Mouse (Mus musculus) ES-E14 (cell line): ENCODE measurements around the gene Plscr3. TPM values are rescaled to one million over a fixed set of nuclear protein-coding genes. Genes with fewer than 3 reads are reported as not detected.
"Not testable (repeated sequence)": the region's sequence is repeated elsewhere in the genome, so short reads cannot be mapped to it uniquely, and the experiment has no call there.

Experiments
- DNase-seq: peaks from one replicate; pipeline ENCODE4 v3.0.0-alpha.2; 2013; ENCODE audit warnings: low read depth, low spot score
- H3K27ac ChIP-seq: 2 replicates; pipeline ENCODE4 v1.5.1; 2012; ENCODE audit warnings: low read depth, mild to moderate bottlenecking, low read length, moderate library complexity, mixed read lengths; ENCODE audit not compliant: poor library complexity, insufficient read depth, severe bottlenecking
- H3K36me3 ChIP-seq: 2 replicates; pipeline ENCODE4 v1.6.1; 2012; ENCODE audit warnings: mild to moderate bottlenecking, low read length, moderate library complexity, mixed read lengths; ENCODE audit not compliant: control insufficient read depth, poor library complexity, insufficient read depth, severe bottlenecking
- H3K4me1 ChIP-seq, 2 experiments: fragments of 150-350 bp in 1 of 2; sonication (generic) in 1 of 2; 2 replicates each; pipeline ENCODE4 v1.6.1; 2012; ENCODE audit warnings: low read length in 2 of 2, mild to moderate bottlenecking in 1 of 2, mixed read lengths in 1 of 2; ENCODE audit not compliant: control insufficient read depth in 2 of 2, insufficient read depth in 2 of 2, poor library complexity in 1 of 2
- H3K4me3 ChIP-seq, 2 experiments: fragments of 150-350 bp in 1 of 2; sonication (generic) in 1 of 2; 2 replicates each; pipeline ENCODE4 v1.5.1; 2012; ENCODE audit warnings: low read length in 2 of 2, low read depth in 1 of 2, mild to moderate bottlenecking in 1 of 2, mixed read lengths in 1 of 2; ENCODE audit not compliant: insufficient read depth in 1 of 2, poor library complexity in 1 of 2, severe bottlenecking in 1 of 2
- H3K9ac ChIP-seq: 2 replicates; pipeline ENCODE4 v1.6.1; 2012; ENCODE audit warnings: low read depth, mild to moderate bottlenecking, low read length, mixed read lengths; ENCODE audit not compliant: poor library complexity, insufficient read depth, severe bottlenecking
- H3K9me3 ChIP-seq: fragments of 150-350 bp; sonication (generic); 2 replicates; pipeline ENCODE4 v1.6.1; 2012; ENCODE audit warnings: low read depth, mild to moderate bottlenecking, low read length; ENCODE audit not compliant: control insufficient read depth, insufficient read depth
- CHD2 ChIP-seq: IDR thresholded peaks from 2 replicates; pipeline ENCODE4 v1.6.1; 2014; ENCODE audit warnings: mild to moderate bottlenecking, low read depth, low read length, inconsistent platforms
- HCFC1 ChIP-seq: IDR thresholded peaks from 2 replicates; pipeline ENCODE4 v1.6.1; 2012; ENCODE audit warnings: low read length, inconsistent platforms, borderline replicate concordance; ENCODE audit not compliant: insufficient read depth
- MAFK ChIP-seq: IDR thresholded peaks from 2 replicates; pipeline ENCODE4 v1.6.1; 2014; ENCODE audit warnings: mild to moderate bottlenecking, low read depth, low read length, inconsistent platforms; ENCODE audit not compliant: insufficient read depth
- ZC3H11A ChIP-seq: IDR thresholded peaks from 2 replicates; pipeline ENCODE4 v1.6.1; 2012; ENCODE audit warnings: low read depth, mild to moderate bottlenecking, inconsistent platforms, low read length, borderline replicate concordance
- ZNF384 ChIP-seq: IDR thresholded peaks from 2 replicates; pipeline ENCODE4 v1.6.1; 2012; ENCODE audit warnings: low read depth, low read length, inconsistent platforms
- in situ Hi-C, 2 experiments: fragments of 600-800 bp; cut with MboI; formaldehyde crosslinking; loops; one replicate each; pipeline ENCODE4 v1.15.1; 2025; ENCODE audit warnings: low sequenced_read_pairs in 2 of 2, inconsistent platforms in 1 of 2; ENCODE audit not compliant: unreplicated experiment in 2 of 2
- total RNA-seq: library from RNA; depleted of rRNA; stranded (reverse); fragments of 300-350 nt; gene quantifications from 2 replicates; pipeline ENCODE4 v1.2.3, GENCODE M21; 2012

The Plscr3 gene
- total RNA-seq, 1 experiment: 7.2 TPM

DNA sequence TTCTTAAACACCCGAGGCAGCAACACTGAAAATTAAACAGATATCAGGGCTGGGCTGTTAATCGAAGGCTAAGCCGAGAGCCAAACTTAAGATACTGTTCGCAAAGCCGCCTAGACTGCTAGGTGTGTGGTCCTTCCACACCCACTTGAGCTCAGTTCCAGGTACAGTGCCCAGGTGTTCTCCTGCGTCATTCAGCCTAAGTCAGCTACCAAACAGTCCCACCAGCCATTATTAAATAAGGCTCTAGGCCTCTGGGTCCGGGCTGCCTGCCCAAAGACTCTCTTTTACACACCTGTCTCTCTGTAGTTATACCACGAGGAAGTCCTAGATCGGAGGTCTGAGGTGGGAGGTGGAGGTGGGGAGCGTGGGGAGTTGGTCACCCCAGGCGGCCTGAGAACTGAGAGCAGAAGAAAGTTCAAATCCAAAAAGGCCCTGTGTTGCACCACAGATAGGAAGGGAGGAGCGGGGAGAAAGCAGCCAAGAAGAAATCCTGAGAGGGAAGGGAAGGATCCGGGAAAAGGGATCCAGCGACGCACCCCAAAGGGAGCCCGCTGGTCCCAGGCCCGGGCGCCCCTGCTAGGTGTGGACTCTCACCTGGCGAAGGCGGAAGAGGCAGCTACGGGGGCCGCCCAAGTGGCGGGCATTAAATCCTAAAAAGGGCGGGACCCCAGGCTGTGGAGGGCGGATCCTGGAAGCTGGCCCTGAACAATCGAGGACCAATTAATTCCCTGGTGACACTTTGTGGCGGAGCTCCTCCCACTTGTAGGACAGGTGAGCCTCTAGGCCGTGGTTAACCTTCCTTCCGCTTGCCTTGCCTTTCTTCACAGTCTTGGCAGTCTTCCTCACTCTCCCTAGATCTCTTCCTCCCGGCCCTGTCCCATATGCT is 12.2 kb downstream of the Plscr3 start, which contains the start of gene Tnk1:
Gene Tnk1, minus strand, starts transcription at position 618 of the 886 bp plus-strand sequence.
- Histone ChIP-seq H3K4me1 (peaks cover 4 to 14% of the 10 kb centered on the region in 2 experiments; a peak in 2 of 4 replicates), H3K4me3 (peak within 1 kb of the TSS; percentile 53 to 65), H3K27ac (no peak within 1 kb of the TSS), H3K9me3 (no peaks in the 10 kb centered on the region), H3K36me3 (peaks cover 4% of the 10 kb centered on the region; the same call in 1 of the 2 replicates), H3K9ac (peak within 1 kb of the TSS; percentile 67)
- no peak for TF ChIP-seq ZNF384
- no peak for TF ChIP-seq ZC3H11A
- TF ChIP-seq MAFK: no peak
- no peak for TF ChIP-seq CHD2
- no peak for TF ChIP-seq HCFC1
- DNase-seq: no peak
- in situ Hi-C loops: no loop called here

DNA sequence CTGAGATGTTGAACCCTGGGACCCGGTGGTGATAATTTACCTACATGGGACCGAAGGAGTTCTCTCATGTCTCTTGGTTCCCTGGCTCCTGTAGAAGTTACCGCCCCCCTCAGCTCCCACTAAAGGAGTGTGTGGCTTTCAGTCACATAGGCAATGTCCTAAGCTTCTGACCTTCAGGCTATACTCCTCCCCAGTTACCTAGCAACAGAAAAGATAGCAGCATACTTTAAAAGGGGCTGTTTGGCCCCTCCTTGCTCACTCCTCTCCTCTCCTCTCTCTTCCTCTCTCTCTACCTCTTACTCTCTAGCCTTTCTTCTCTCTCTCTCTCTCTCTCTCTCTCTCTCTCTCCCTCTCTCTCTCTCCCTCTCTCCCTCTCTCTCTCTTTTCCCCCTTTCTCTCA is 17.6 kb downstream of the Plscr3 start:
- H3K4me3 ChIP-seq, H3K36me3 ChIP-seq, H3K4me1 ChIP-seq, in situ Hi-C loops, H3K9me3 ChIP-seq, H3K9ac ChIP-seq, DNase-seq, H3K27ac ChIP-seq: not testable (repeated sequence)

- no peak for DNase-seq
- no peak overlapping the region for H3K9ac ChIP-seq
- H3K4me3 ChIP-seq: no peak overlapping the region
- peaks cover 2 to 5% of the 10 kb centered on the region in 2 experiments; a peak in 2 of 4 replicates for H3K4me1 ChIP-seq
- H3K36me3 ChIP-seq: no peaks in the 10 kb centered on the region
- no peak overlapping the region for H3K27ac ChIP-seq
- no peaks in the 10 kb centered on the region for H3K9me3 ChIP-seq
- TF ChIP-seq MAFK (no peak), ZNF384 (no peak), HCFC1 (no peak), CHD2 (no peak), ZC3H11A (no peak)
- in situ Hi-C loops: no loop called here
These were observed 18.1 kb downstream of the Plscr3 start for GRCm38 (mm10) chr11:69864138-69864860.

- in situ Hi-C loops: no loop called here
- Histone ChIP-seq H3K4me1 (peaks cover 2 to 5% of the 10 kb centered on the region in 2 experiments; a peak in 2 of 4 replicates), H3K9ac (no peak overlapping the region), H3K9me3 (no peaks in the 10 kb centered on the region), H3K27ac (no peak overlapping the region), H3K4me3 (no peak overlapping the region), H3K36me3 (no peaks in the 10 kb centered on the region)
- DNase-seq: no peak
- TF ChIP-seq ZNF384: no peak
- no peak for TF ChIP-seq MAFK
- TF ChIP-seq HCFC1: no peak
- TF ChIP-seq CHD2: no peak
- no peak for TF ChIP-seq ZC3H11A
These were observed 19.4 kb downstream of the Plscr3 start for GRCm38 (mm10) chr11:69865561-69865960.
